Mouse (Mus musculus): Measurements from ENCODE around the gene Htt. TPM values are rescaled to one million over a fixed set of nuclear protein-coding genes. Genes with fewer than 3 reads are reported as not detected.

Gene Htt
- polyA plus RNA-seq, 1 experiment from 2014 or later: 11.3 TPM

DNA sequence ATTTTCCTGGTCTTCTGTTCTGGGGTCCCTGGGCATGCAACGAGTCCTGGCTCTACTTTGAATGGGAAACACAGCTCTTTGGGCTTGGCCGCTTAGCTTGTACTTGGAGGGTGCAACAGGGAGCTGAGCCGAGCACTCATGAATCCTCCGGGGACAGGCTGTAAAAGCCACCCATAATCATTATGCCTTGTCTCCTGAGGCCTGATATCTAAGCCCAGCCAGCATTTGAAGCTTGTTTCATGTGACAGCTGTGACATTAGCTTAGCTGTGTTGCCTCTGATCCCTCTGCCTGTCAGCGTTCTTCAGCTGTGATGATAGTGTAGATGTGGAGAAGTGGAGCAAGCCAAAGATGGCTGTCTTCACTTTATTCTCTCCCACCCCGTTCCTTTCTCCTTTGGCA lies 193.0 kb downstream of the Htt start:
- Histone ChIP-seq H3K4me1 (replicated peaks) (peaks cover 79% of the 10 kb centered on the region), H3K36me3 (peaks cover 12% of the 10 kb centered on the region), H3K4me2 (peak overlapping the region; percentile 35), H3K27me3 (replicated peaks) (no peaks in the 10 kb centered on the region), H3K9me3 (replicated peaks) (0 out of 2 replicates have a peak, but pooled peaks cover 3% of the 10 kb centered on the region), H3K27ac (ENCODE audit: poor library complexity, severe bottlenecking) (peak overlapping the region; percentile 74), H3K4me3 (no peak overlapping the region), H3K9ac (no peak overlapping the region)
- WGBS: 34% methylated on average over 6 of the region's 6 CpGs
- no peak for ATAC-seq (ENCODE audit: insufficient number of reproducible peaks, low FRiP score)

DNA sequence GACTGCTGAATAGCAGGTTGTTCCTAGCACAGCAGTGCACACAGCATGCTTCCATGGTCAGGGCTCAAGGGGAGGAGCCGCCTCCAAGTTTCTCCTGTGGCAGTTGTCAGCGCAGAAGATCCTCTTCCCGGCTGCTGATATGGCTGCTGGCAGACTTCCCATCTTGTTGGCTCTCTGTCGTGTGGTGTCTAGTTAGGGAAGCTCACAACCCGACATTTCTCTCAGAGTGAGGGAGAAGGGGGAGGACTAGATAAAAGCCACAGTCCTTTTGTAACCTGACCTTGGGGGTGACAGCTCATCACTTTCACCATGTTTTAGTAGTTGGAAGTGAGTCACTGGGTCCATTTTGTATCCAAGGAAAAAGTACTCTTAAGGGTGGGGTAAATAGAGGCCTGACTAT lies 194.1 kb downstream of the Htt start:
- H3K27me3 ChIP-seq (replicated peaks): no peaks in the 10 kb centered on the region
- peaks cover 82% of the 10 kb centered on the region for H3K4me1 ChIP-seq (replicated peaks)
- 0 out of 2 replicates have a peak, but pooled peaks cover 3% of the 10 kb centered on the region for H3K9me3 ChIP-seq (replicated peaks)
- H3K36me3 ChIP-seq: peaks cover 12% of the 10 kb centered on the region
- 13% methylated on average over 5 of the region's 5 CpGs for WGBS
- no peak overlapping the region for H3K4me3 ChIP-seq
- peak; percentile 34; the same call in 1 of the 2 replicates for ATAC-seq (ENCODE audit: insufficient number of reproducible peaks, low FRiP score)
- H3K9ac ChIP-seq: no peak overlapping the region
- H3K27ac ChIP-seq (ENCODE audit: poor library complexity, severe bottlenecking): peak overlapping the region; percentile 74
- H3K4me2 ChIP-seq: peak overlapping the region; percentile 35

DNA sequence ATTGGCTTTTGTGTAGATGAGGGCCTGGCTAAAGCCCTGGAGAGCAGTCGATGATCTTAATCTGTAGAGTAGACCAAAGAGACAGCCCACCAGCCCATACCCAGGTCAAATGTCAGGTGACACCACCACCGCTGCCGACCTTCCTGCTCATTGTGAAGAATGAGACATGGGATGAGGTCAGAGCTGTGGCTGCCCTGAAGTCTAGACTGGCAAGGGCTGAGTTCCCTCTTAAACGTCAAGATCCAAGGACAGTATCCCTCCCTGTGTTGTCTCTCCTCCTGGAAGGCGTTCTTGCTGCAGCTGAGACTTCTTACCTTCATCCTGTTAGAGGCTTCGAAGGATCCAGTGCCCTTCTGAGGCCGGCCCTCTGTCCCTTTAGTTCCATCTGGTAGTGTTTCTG lies 194.6 kb downstream of the Htt start:
- ATAC-seq (ENCODE audit: insufficient number of reproducible peaks, low FRiP score): no peak
- H3K27ac ChIP-seq (ENCODE audit: poor library complexity, severe bottlenecking): peak overlapping the region; percentile 74
- H3K9ac ChIP-seq: no peak overlapping the region
- H3K4me3 ChIP-seq: no peak overlapping the region
- H3K27me3 ChIP-seq (replicated peaks): no peaks in the 10 kb centered on the region
- peaks cover 82% of the 10 kb centered on the region for H3K4me1 ChIP-seq (replicated peaks)
- peaks cover 12% of the 10 kb centered on the region for H3K36me3 ChIP-seq
- no peak overlapping the region for H3K4me2 ChIP-seq
- 59% methylated on average over 7 of the region's 7 CpGs for WGBS
- H3K9me3 ChIP-seq (replicated peaks): 0 out of 2 replicates have a peak, but pooled peaks cover 3% of the 10 kb centered on the region

DNA sequence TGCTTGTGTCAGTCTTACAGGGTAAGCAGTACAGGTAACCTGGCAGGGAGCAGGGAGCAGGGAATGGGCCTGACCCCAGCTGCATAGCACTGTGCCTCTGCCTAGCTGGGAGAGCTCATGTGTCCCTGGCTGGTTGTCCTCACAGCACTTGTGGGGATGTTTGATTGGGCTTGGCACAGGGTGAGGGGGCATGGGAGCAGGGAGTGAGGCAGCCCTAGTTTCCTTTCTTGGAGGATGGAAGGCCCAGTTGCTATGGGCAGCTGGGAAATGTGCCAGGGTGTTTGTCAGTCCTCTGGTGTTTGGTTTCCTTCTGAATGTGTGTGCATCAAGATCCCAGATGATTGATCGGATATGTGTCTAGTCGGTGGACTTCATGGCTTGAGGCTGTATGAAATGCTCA lies 195.5 kb downstream of the Htt start:
- H3K27ac ChIP-seq (ENCODE audit: poor library complexity, severe bottlenecking): peak overlapping the region; percentile 23; the same call in 1 of the 2 replicates
- H3K9me3 ChIP-seq (replicated peaks): 0 out of 2 replicates have a peak, but pooled peaks cover 3% of the 10 kb centered on the region
- no peak for ATAC-seq (ENCODE audit: insufficient number of reproducible peaks, low FRiP score)
- H3K36me3 ChIP-seq: peaks cover 8% of the 10 kb centered on the region
- no peak overlapping the region for H3K4me2 ChIP-seq
- H3K27me3 ChIP-seq (replicated peaks): no peaks in the 10 kb centered on the region
- no peak overlapping the region for H3K4me3 ChIP-seq
- H3K4me1 ChIP-seq (replicated peaks): peaks cover 84% of the 10 kb centered on the region
- H3K9ac ChIP-seq: no peak overlapping the region
- 76% methylated on average over 2 of the region's 2 CpGs for WGBS

DNA sequence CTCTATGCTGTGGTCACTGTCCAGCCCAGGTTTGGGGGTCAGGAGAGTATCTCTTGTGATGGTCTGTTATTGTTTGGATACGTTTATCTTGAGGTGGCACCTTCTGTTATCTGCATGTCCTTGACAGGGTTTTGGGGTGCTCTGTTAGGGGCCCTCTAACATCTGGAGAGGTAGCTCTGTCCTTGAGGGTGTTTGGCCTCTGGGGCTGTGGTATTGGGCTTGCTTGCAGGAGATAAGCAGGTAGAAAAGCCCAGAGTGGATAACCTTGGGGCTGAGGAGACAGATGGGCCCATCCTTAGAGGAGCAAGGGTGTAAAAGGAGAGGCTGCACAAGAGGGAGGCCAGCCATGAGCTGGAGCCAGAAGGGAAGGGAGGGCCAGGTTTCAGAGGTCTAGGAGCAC lies 198.5 kb downstream of the Htt start:
- 39% methylated on average over 1 of the region's 1 CpGs for WGBS
- peaks cover 81% of the 10 kb centered on the region for H3K4me1 ChIP-seq (replicated peaks)
- no peak overlapping the region for H3K27ac ChIP-seq (ENCODE audit: poor library complexity, severe bottlenecking)
- no peaks in the 10 kb centered on the region for H3K27me3 ChIP-seq (replicated peaks)
- H3K36me3 ChIP-seq: peaks cover 7% of the 10 kb centered on the region
- H3K9me3 ChIP-seq (replicated peaks): no peaks in the 10 kb centered on the region
- H3K4me2 ChIP-seq: no peak overlapping the region
- no peak overlapping the region for H3K4me3 ChIP-seq
- no peak overlapping the region for H3K9ac ChIP-seq
- ATAC-seq (ENCODE audit: insufficient number of reproducible peaks, low FRiP score): no peak

MicroRNAs encoded within 50 kb of the gene (microRNA counts, 519-probe panel; counts per million panel counts)
- not detected for microRNA mmu-miR-467g

Small RNAs within 50 kb of the gene (microRNA-seq; reads per million reads assigned to microRNA genes)
- gene Mir467g: not detected

Other genes with a start within 250 kb of the Htt start
- 15.8 and 19.5 TPM in 2 replicates for gene Tnip2, start 247.7 kb upstream of the Htt start, polyA plus RNA-seq (2016; fragmentation: Nextera tagmentation; extraction: Ambion mirVana)
- 3.0 and 6.4 TPM in 2 replicates for gene Sh3bp2, start 235.9 kb upstream of the Htt start, polyA plus RNA-seq (2016; fragmentation: Nextera tagmentation; extraction: Ambion mirVana)
- gene Add1, start 188.1 kb upstream of the Htt start, polyA plus RNA-seq (2016; fragmentation: Nextera tagmentation; extraction: Ambion mirVana): 188 and 189 TPM in 2 replicates
- gene Mfsd10, start 124.5 kb upstream of the Htt start, polyA plus RNA-seq (2016; fragmentation: Nextera tagmentation; extraction: Ambion mirVana): 72.2 and 76.5 TPM in 2 replicates
- 19.2 and 19.9 TPM in 2 replicates for gene Nop14, start 101.6 kb upstream of the Htt start, polyA plus RNA-seq (2016; fragmentation: Nextera tagmentation; extraction: Ambion mirVana)
- 2.7 and 3.6 TPM in 2 replicates for gene Grk4, start 101.4 kb upstream of the Htt start, polyA plus RNA-seq (2016; fragmentation: Nextera tagmentation; extraction: Ambion mirVana)
- gene Msantd1, start 146.3 kb downstream of the Htt start, polyA plus RNA-seq (2016; fragmentation: Nextera tagmentation; extraction: Ambion mirVana): 0.31 and 0.62 TPM in 2 replicates
- gene Rgs12, start 187.7 kb downstream of the Htt start, polyA plus RNA-seq (2016; fragmentation: Nextera tagmentation; extraction: Ambion mirVana): 34.2 and 35.6 TPM in 2 replicates

Measured in heart, embryonic 12.5 days (tissue).